Mouse (Mus musculus) CD4-positive, CD25-positive, alpha-beta regulatory T cell, adult 4 months (primary cell): ENCODE measurements around the gene Kbtbd2. TPM values are rescaled to one million over a fixed set of nuclear protein-coding genes. Genes with fewer than 3 reads are reported as not detected.

Experiments
- ATAC-seq: one replicate; pipeline ENCODE4 v1.8.0; 2017
- polyA plus RNA-seq, 2 experiments: library from polyadenylated mRNA; unstranded; fragments of 100-300 nt; shearing (Covaris generic); gene quantifications; one replicate each; pipeline ENCODE4 v1.2.1; 2017

Kbtbd2 gene
- polyA plus RNA-seq: 10 to 100 TPM; 22.9 to 27.2 TPM

GRCm38 (mm10) chr6:56797311-56798151 is at the start of gene Kbtbd2:
Kbtbd2 (minus strand) TSS chr6:56797813.
- peak; percentile 78 for ATAC-seq

GRCm38 (mm10) chr6:56844365-56844764 is 46.8 kb upstream of the Kbtbd2 start:
- no peak for ATAC-seq

DNA sequence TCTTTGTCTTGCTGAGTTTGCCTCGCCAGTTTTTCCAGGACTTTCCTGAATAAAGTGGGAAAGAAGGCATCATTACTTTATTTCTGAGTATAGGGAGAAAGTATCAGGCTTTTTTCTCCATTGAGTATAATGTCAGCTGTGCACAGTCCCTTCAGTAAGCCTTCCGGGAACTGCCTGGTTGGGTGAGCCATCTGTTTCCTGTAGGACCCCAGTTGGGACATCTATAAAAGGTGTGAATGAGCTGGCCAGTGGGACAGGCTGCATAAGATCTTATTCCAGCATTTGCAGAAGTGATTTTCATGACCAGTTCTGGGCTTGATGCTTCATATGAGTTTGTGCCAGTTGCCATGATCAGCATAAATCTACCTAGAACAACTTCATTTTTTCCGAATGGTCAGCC is 45.6 kb upstream of the Kbtbd2 start:
- ATAC-seq: no peak

- ATAC-seq: no peak
These were observed 40.0 kb upstream of the Kbtbd2 start for GRCm38 (mm10) chr6:56837621-56838020.

DNA sequence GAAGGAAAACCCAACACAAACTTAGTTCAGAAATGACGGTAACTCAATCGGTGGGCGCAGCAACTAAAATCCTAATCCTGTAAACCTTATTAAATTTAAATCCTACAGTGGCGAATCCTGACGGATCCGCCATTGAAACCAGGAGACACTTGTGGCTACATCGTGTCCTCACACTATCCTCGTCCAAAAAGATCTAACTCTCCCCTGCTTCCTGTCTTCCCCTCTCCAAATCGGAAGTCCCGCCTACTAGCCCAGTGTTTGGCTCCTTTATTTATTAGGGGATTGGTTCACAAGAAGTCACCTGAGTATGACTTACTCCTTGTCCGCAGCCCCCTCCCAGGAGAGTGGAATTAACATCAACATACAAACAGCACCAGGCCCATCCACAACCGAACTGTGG is 39.6 kb upstream of the Kbtbd2 start:
- no peak for ATAC-seq

- no peak for ATAC-seq
These were observed 37.9 kb upstream of the Kbtbd2 start for GRCm38 (mm10) chr6:56835532-56835931.

DNA sequence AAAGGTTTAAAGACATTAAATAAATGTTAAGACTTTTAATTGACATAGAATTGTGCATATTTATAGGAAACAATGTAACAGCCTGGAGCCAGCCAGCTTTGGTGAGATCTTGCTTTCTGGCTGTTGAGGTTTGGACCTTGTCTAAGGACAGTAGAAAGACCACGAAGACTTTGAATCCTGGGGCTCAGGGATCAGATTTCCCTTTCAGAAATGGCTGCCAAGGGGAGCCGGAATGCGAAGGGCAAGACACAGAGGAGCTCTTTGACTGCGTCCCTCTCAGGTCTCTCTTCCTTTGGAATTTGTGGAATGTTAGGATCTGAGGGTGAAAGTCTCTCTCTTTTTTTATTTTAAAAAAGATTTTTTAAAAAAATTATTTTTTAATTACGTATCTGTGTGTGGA is 37.2 kb upstream of the Kbtbd2 start:
- no peak for ATAC-seq

DNA sequence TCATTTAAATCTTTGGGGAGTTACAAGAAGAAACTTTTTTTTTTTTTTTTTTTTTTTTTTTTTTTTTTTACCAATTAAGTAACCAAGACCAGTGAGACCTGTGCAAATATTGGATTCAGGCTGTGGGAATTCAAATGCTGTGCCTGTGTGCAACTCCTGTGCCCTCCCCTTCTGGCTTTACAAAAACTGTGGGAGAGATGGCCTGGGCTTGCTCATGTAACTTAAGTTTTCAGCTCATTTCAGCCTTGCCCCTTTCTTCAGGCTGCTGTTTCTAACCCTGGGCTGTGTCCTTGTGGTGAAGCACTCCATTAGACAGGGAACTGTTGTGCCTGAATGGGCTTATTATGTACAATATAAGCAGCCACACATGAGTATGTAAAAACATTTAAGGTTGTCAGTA is 35.2 kb upstream of the Kbtbd2 start:
- no peak for ATAC-seq

DNA sequence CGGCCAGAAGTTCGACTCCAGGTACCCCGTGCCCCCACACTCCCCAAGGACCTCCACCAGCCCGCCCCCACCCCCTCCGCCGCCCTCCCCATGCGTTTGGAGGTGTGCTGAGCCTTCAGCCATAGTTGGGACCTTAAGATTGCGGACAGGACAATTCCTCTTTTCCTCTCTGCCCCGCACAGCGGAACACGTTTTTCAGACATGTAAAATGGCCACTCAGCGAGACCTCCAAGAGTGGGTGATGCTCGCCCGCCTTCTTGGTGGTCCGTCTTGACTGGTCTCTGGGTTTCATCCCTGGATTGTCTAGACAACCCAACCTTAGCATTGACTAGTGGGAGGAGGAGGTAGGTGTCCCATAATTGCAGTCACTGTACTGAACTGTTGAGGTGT is 34.8 kb upstream of the Kbtbd2 start:
- ATAC-seq: no peak

- ATAC-seq: no peak
These were observed 34.2 kb upstream of the Kbtbd2 start, which contains the start of gene Fkbp9 for GRCm38 (mm10) chr6:56831697-56832406. Fkbp9 (plus strand) TSS chr6:56832059.

GRCm38 (mm10) chr6:56825657-56826056 is 28.0 kb upstream of the Kbtbd2 start:
- no peak for ATAC-seq

GRCm38 (mm10) chr6:56819124-56819487 is 21.5 kb upstream of the Kbtbd2 start:
- no peak for ATAC-seq

- ATAC-seq: no peak
These were observed 21.0 kb upstream of the Kbtbd2 start for GRCm38 (mm10) chr6:56818436-56819123.

DNA sequence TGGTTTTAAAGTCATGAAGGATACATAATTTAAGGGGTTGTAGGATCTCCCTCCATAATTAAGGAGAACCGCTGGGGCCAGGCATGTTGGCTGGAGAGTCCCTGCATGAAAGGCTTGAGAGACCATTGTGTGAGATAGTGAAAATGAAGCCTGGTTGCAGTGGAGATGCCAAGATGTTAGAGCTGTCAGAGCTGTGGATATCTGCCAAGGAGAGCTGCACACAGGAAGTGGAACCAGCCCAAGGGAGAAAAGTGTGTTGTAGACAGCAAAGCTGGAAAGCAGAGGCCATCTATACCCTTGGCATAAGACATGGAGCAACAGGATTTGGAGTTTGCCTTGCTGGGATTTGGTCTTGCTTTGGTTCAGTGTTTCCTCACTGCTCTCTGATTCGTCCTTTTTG is 15.7 kb upstream of the Kbtbd2 start:
- ATAC-seq: no peak

- ATAC-seq: peak; percentile 99
These were observed 11.0 kb upstream of the Kbtbd2 start for GRCm38 (mm10) chr6:56808656-56809055.

- no peak for ATAC-seq
These were observed 8.6 kb upstream of the Kbtbd2 start for GRCm38 (mm10) chr6:56806195-56806594.

- no peak for ATAC-seq
These were observed 7.4 kb upstream of the Kbtbd2 start for GRCm38 (mm10) chr6:56805026-56805425.

DNA sequence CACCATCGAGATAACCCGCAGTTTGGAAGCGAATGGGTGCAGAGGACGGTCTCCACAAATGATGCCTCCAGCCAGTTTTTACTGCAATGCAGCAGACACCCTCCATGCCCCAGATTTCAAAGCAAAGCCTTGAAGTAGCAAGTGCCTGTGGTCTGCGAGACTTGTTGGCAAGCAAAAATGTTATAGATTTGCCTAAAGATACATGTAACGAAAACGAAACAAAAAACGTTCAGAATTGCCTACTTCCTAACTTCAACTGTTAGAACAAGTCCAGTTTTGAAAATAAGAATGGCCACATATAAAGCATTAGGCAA is 496 bp upstream of the Kbtbd2 start:
- ATAC-seq: peak; percentile 24

DNA sequence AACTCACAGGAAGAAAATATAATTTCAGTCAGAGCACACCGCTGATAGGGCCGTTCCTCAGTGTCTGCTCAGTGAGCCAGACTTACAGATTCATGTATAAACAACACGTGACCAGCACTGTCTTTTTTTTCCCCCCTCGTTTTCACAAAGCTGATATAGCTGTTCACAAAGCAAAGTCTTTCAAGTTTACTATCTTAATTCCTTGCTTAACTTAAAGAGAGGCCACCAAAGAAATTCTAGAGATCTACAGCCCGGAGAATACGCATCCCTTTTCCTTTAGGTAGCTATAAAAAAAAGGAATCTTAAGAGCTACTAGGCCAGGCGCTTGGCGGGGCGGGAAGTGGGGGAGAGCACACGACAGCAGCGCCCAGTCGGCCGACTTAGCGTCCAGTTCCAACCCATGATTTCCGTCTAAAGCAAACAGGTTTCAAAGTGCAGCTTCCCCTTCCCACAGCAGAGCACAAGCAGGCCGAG is 908 bp downstream of the Kbtbd2 start:
- ATAC-seq: peak; percentile 50

- no peak for ATAC-seq
These were observed 1.4 kb downstream of the Kbtbd2 start for GRCm38 (mm10) chr6:56796232-56796631.

DNA sequence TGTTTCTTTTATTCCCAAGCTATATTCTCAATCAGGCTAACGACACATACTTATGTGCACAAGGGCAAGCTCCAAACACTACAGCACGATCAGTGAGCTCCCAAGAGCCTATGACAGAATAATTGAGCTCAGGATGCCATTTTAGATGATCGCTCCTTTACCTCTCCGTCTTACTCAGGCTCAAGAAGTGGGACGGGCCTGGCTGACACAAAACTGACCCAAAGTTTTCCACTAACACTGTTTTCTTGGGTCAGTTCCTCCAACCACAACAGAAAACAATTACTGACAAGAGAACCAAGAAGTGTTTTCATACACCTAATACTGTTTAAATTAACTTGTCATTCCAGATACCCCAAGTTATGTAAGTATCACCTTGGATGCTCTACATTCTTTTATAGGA is 2.8 kb downstream of the Kbtbd2 start:
- no peak for ATAC-seq

DNA sequence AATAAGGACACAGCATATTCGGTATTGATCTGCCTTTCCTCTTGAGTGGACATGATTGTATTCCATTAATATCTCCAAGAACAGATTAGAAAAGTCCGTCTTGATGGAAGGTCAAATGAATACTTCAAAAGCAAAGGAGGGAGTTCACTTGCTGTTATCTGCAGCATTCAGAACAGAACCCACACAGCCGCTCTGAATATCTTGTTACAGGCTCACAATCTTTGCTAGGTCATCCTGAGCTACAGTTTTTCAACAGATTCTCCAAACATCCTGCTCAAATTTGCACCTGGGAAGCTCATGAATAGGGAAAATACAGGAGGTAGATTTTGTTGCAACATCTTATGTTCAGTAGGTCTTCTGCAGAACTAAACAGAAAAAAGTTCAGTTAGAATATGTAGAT is 8.3 kb downstream of the Kbtbd2 start:
- no peak for ATAC-seq

DNA sequence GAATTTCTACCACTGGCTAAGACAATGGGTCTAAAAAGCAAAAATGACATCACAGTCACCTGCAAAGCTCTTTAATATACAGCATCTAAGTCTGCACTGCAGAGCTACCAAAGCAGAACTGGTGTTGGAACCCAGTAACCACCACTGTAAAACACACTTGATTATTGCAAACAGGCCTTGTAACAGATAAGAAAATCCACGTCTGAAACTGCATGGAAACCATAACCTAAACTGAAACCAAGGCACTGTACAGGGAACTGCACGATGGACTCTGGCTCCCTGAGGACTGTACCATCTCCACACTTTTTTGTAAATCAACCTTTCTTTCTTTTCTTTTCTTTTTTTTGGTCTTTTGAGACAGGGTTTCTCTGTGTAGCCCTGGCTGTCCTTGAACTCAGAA is 9.9 kb downstream of the Kbtbd2 start:
- no peak for ATAC-seq

- ATAC-seq: no peak
These were observed 12.5 kb downstream of the Kbtbd2 start for GRCm38 (mm10) chr6:56785068-56785467.
